Mouse (Mus musculus): Measurements from ENCODE around the gene Skiv2l.
"Not testable (repeated sequence)": the region's sequence is repeated elsewhere in the genome, so short reads cannot be mapped to it uniquely, and the experiment has no call there.

GRCm38 (mm10) chr17:34798071-34798470, 51.9 kb downstream of the Skiv2l start:
- not testable (repeated sequence) for TF ChIP-seq HCFC1 (IDR thresholded peaks at IDR 0.05; ENCODE audit: low read depth, low read length); ZC3H11A (IDR thresholded peaks at IDR 0.05; ENCODE audit: low read depth, low read length); TCF12 (IDR thresholded peaks at IDR 0.05; ENCODE audit: low read depth, low read length); EP300 (IDR thresholded peaks at IDR 0.05; ENCODE audit: low read depth in 1 of 2, low read length in 2 of 2); TBP (IDR thresholded peaks at IDR 0.05; ENCODE audit: low read depth, low read length); CHD1 (IDR thresholded peaks at IDR 0.05; ENCODE audit: low read depth, low read length); GATA1 (IDR thresholded peaks at IDR 0.05; ENCODE audit: low read depth, low read length); RAD21 (IDR thresholded peaks at IDR 0.05; ENCODE audit: low read depth, low read length); MYC (IDR thresholded peaks at IDR 0.05; ENCODE audit: low read depth, low read length); CHD2 (IDR thresholded peaks at IDR 0.05; ENCODE audit: low read length); CTCF (IDR thresholded peaks at IDR 0.05 in 2 of 3, conservative IDR thresholded peaks at IDR 0.05 in 1 of 3; ENCODE audit: control insufficient read depth in 1 of 3, insufficient read depth in 1 of 3, low read depth in 2 of 3, low read length in 3 of 3, poor library complexity in 1 of 3, severe bottlenecking in 1 of 3); POLR2A (IDR thresholded peaks at IDR 0.05; ENCODE audit: control insufficient read depth in 1 of 2, insufficient read depth in 1 of 2, low read depth in 1 of 2, low read length in 2 of 2, poor library complexity in 1 of 2)
